Comparison of ENCODE assay signal across 8 mouse cellular contexts in genomic region chr11:120013174-120013711, GRCm38 (mm10). TPM values are rescaled to one million over a fixed set of nuclear protein-coding genes. Genes with fewer than 3 reads are reported as not detected.
DNase-seq lines count a peak whose midpoint lies in the region; ATAC-seq lines count a peak whose summit lies in the region.

No protein-coding gene starts in this region.

- peak; percentile 67 for ATAC-seq in hindbrain, embryonic 14.5 days (ENCODE audit: low FRiP score)

- 14% methylated on average over 21 of the region's 21 CpGs for WGBS in hindbrain, embryonic 14.5 days

- H3K36me3 ChIP-seq in hindbrain, embryonic 14.5 days (replicated peaks; ENCODE audit: control insufficient read depth, insufficient read depth), result peaks cover 59% of the 10 kb centered on the region

- peak overlapping the region; percentile 16; the same call in 1 of the 2 replicates for H3K4me3 ChIP-seq in hindbrain, embryonic 14.5 days (replicated peaks; ENCODE audit: low read length)

- DNase-seq in WW6 (ENCODE audit: low read depth, low spot score), result peak; percentile 92
- peak; percentile 93 for DNase-seq in cerebellum, postnatal 10 days
- peak; percentile 75 to 80 for DNase-seq in frontal cortex, postnatal 14 days (ENCODE audit: low spot score in 2 of 2)
- peak; percentile 89 for DNase-seq in hindbrain, embryonic 14.5 days (ENCODE audit: low spot score)
- DNase-seq in layer of hippocampus, postnatal 36 days, result peak; percentile 82
- peak; percentile 82 for DNase-seq in lung, postnatal 25 days (ENCODE audit: low spot score)
- peak; percentile 90 for DNase-seq in right cerebral cortex, adult 18-20 months
- peak; percentile 69 to 82 for DNase-seq in urinary bladder, postnatal 4 days (ENCODE audit: low spot score in 2 of 2)

- peak overlapping the region; percentile 54; the same call in 1 of the 2 replicates for H3K27ac ChIP-seq in hindbrain, embryonic 14.5 days

- peak overlapping the region; percentile 49 for H3K9ac ChIP-seq in hindbrain, embryonic 14.5 days

- peaks cover 6% of the 10 kb centered on the region; the same call in 1 of the 2 replicates for H3K4me1 ChIP-seq in hindbrain, embryonic 14.5 days (replicated peaks; ENCODE audit: control insufficient read depth, insufficient read depth, low read length)

- H3K4me2 ChIP-seq in hindbrain, embryonic 14.5 days (replicated peaks), result peak overlapping the region; percentile 45

- H3K27me3 ChIP-seq in hindbrain, embryonic 14.5 days (ENCODE audit: control insufficient read depth, insufficient read depth, low read length), result no peaks in the 10 kb centered on the region

- H3K9me3 ChIP-seq in hindbrain, embryonic 14.5 days (ENCODE audit: control insufficient read depth, low read length), result no peaks in the 10 kb centered on the region

RNA-seq across cellular contexts. Expression of gene Aatk, which starts 33.7 kb away (rescaled TPM):
- polyA plus RNA-seq in hindbrain, embryonic 14.5 days (2014; fragmentation: Nextera tagmentation; extraction: Ambion mirVana), result 45.3 and 49.1 TPM in 2 replicates
- 100 to 1,000 TPM; 213 to 224 TPM for total RNA-seq in layer of hippocampus, postnatal 36 days (2021)

Comparison
In these comparisons a context has a peak if more than half of its experiments do, and no peak if none do; other contexts are left out.
1. Peak in every context shown above with its lines: DNase-seq, ATAC-seq, H3K4me3 ChIP-seq and H3K27ac ChIP-seq.